Mouse (Mus musculus) left cerebral cortex, postnatal 36 days (tissue): ENCODE results near the gene Ccr6. TPM values are rescaled to one million over a fixed set of nuclear protein-coding genes. Genes with fewer than 3 reads are reported as not detected.

Experiments used
- total RNA-seq, 2 experiments: library from RNA; stranded (reverse); gene quantifications; 2 replicates each; pipeline ENCODE4 v1.2.3; 2021

Gene Ccr6
- total RNA-seq, 2 experiments from 2014 or later: 0.57 TPM; not detected in 1

Other genes with a start within 250 kb of the Ccr6 start
- under 1 TPM; 0.29 to 0.37 TPM for gene Gm49673, start 88.3 kb upstream of the Ccr6 start, total RNA-seq
- gene Rnaset2a, start 87.9 kb upstream of the Ccr6 start, total RNA-seq: 1 to 10 TPM; 4.6 to 5.1 TPM
- gene Fgfr1op, start 70.5 kb upstream of the Ccr6 start, total RNA-seq: 10 to 100 TPM; 16.4 to 18.1 TPM
- gene Mpc1, start 46.9 kb downstream of the Ccr6 start, total RNA-seq: 100 to 1,000 TPM; 166 to 173 TPM
- gene Sft2d1, start 75.1 kb downstream of the Ccr6 start, total RNA-seq: 10 to 100 TPM; 48.0 to 71.2 TPM
- gene Prr18, start 101.4 kb downstream of the Ccr6 start, total RNA-seq: 10 to 100 TPM; 14.4 to 23.3 TPM
- gene T2, start 119.9 kb downstream of the Ccr6 start, total RNA-seq: under 1 TPM; 0.32 to 0.68 TPM
- not detected for gene T, start 198.4 kb downstream of the Ccr6 start, total RNA-seq